Mouse (Mus musculus) right cerebral cortex, adult 18-20 months (tissue): ENCODE measurements around the gene Tprkb.
"Not testable (repeated sequence)": the region's sequence is repeated elsewhere in the genome, so short reads cannot be mapped to it uniquely, and the experiment has no call there.

Experiments used
- DNase-seq: peaks from one replicate; pipeline ENCODE4 v3.0.0; 2022; ENCODE audit warnings: mixed read lengths

Gene Tprkb

DNA sequence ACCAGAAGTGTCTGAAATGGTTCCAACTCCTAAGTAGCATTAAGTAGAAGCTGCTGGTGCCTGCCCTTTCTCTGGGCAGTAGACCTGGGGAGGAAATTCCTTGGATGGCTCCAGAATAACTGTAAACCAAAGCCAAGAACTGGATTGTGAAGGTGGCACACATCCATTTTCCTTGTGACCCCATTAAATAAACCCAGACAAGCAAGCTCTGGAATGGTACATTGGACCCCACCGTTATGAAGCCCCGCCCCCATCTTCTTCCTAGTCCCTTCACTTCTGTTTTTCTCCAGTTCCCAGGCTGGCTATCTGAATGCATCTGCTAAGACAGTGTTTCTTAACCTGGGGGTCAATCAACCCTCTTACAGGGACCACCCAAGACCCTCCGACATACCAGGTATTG, at the start of gene Tprkb:
Gene Tprkb, plus strand, starts transcription at position 279 of the 400 bp plus-strand sequence.
- no peak for DNase-seq

DNA sequence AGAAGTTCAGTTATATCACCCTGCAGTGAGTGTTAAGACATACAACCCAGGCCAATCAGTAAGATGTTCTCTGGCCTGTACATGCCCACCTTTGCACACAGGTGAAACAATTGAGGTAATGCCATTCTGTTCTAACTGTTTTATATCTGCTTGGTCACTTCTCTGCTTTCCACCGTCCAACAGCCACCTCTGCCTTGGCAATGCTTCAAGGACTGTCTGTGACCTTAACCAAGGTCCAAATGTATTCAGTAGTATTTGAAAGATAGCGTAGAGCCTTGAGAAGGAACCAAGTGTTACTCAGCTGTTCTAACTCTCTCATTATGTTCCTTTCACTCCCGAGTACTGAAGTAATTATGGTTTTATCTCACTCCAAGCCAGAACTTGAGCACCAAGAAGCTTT, 49.1 kb upstream of the Tprkb start:
- no peak for DNase-seq

- DNase-seq, result no peak
Measured at GRCm38 (mm10) chr6:85863136-85863535, 48.5 kb upstream of the Tprkb start.

DNA sequence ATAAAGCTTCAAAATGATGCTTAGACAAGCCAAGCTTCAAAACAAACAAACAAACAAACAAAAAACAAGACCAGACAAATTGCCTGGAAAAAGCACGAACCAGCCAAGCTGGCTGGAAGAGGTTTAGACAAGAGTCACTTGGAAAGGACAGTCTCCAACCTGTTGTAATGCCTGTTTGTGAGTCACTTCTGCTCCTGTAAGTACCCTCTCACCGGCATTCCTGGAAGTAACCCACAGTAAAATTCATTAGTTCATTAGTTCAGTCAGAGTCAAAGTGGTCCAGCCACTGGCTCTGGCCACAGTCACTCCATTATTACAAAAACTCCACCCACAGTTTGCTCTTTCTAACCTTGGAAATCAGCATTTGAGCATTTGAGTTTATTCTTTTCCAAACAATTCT, 47.8 kb upstream of the Tprkb start:
- DNase-seq, result no peak

DNA sequence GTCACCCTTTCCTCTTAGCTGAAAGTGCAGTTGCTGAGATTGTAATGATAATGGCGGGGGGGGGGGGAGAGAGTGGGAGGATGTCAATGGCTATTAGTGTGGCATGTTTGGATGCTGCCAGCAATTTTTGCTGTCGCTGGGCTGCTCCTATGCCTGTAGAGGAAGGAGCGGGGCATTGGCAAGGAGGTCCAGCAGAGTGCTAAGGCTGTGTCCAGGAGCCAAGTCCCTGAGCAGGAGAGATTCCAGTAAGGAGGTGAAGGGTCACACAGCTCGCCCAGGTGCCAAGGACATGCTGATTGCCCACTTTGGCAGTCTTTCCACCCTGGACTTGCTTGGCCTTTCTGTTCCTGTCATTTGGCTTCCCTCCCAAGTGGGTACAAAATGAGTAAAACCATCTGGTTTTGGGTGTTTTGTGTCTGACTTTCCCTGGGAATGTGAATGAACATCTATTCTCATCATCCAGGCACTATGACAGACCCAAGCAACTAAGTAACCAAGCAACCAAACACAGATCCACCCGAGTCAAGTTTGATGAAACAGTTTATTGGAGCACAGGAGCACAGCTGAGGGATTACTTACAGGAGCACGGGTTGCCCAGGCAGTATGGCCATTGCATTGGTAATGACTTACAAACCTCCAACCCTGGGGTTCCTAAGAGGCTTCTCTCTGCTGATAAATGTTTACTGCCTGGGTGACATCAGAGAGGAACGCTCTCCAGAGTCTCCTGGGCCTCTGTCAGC, 46.6 kb upstream of the Tprkb start:
- not testable (repeated sequence) for DNase-seq

DNA sequence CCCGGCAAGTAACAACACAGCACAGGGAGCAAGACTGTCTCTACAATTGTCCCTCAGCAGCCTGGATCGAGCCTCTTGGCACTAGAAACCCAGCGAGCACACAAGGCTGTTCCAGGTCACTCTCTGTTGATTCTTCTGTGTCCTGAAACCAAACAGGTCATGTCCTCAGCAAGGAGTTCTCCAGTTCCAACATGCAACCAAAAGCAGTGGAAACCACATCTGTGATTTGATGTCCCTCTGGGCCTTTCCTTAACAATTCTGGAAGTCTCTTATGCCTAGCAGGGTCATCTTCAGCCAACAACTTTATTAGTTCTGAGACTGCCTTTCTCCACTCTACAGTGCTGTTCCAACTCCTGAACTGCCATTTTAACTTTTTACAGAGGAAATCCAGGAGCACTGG, 45.5 kb upstream of the Tprkb start:
- not testable (repeated sequence) for DNase-seq

DNA sequence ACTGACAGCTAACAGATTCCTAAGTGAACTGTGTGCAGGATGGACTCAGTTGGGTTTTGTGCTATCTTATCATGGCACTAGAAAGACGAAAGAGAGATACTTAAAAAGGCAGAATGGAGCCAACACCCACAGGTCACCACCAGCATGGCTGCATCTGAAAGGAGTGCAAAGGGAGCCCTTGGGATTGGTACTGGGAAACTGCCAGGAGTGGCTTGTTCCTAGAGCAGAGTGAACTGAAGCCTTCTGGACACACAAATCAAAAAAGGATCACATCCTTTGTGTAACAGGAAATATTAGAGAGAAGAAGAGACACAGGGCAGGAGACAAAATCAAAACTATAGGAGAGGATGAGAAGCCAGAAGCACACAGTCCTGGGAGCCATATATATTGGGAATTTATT, 44.7 kb upstream of the Tprkb start:
- not testable (repeated sequence) for DNase-seq

DNA sequence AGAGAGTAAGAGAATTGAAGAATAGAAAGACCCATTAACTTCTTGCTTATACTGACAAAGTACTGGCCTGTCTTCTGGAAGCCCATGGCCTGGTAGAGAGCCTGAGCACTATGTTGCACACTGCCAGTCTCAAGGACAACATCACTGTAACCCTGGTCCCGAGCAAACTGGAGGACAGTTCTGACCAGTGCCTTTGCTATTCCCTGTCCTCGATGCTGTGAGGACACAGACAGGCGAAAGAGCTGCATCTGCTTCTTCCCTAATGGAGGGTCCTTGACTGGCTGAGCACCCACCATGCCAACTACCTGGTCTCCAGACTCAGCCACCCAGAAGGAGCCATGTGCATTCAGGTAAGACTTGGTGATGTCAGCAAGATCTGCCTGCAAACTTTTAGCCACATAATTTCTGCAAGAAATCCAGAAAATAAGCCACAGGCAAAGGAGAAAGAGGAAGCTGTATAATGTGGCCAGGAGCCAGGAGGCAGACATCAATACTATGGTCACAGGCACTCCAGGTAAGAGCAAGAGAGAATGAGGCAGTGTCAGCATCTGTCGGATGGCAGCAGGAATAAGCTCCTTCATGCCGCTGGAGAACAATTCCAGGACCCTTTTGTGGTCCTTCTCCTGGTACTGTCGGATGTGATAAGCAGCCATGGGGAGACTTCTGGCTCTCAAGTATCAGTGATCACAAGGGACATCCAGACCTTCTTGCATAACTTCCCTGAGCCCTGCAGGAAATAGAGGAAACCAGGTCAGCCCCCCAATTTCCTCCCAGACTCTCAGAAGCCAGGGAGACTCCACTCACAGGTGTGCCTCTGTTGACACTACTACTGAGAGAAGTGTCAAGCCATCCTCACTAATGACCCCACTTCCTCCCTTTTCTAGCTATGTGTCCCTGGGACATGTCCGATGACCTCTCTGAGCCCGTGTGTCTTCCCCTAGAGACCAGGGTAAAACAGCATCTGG, 43.7 kb upstream of the Tprkb start:
- no peak for DNase-seq

GRCm38 (mm10) chr6:85869006-85869405, 42.7 kb upstream of the Tprkb start, which contains the start of gene Nat8f2:
TSS of gene Nat8f2 (minus strand) at chr6:85869158.
- DNase-seq, result not testable (repeated sequence)

- DNase-seq, result not testable (repeated sequence)
Measured at GRCm38 (mm10) chr6:85883246-85883645, 28.4 kb upstream of the Tprkb start.

GRCm38 (mm10) chr6:85884311-85884710, 27.4 kb upstream of the Tprkb start:
- no peak for DNase-seq

GRCm38 (mm10) chr6:85888961-85889360, 22.7 kb upstream of the Tprkb start:
- no peak for DNase-seq

GRCm38 (mm10) chr6:85895061-85895648, 16.5 kb upstream of the Tprkb start:
- not testable (repeated sequence) for DNase-seq

- DNase-seq, result not testable (repeated sequence)
Measured at GRCm38 (mm10) chr6:85898596-85899475, 12.8 kb upstream of the Tprkb start.

DNA sequence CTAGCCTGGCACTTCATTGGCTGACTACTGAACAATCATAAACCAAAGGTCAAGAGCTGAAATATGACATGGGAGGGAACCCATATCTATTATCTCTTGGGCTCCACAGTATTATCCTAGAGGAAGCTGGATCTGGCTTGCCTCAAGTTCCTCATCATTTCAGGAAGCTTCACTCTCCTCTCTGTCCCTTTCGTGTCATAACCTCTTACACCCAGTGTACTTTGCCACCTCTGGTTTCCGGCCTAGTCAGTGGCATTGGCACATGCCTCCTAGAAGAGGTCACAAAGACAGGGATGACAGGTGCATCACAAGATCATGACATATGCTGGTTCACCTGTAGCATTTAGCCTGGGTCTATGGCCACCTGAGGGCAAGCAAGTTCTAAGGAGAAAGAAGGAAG, 9.4 kb upstream of the Tprkb start:
- DNase-seq, result no peak

- DNase-seq, result peak; percentile 77
Measured at GRCm38 (mm10) chr6:85904642-85905061, 7.0 kb upstream of the Tprkb start, which contains the start of gene Nat8f4. TSS of gene Nat8f4 (minus strand) at chr6:85904884.

DNA sequence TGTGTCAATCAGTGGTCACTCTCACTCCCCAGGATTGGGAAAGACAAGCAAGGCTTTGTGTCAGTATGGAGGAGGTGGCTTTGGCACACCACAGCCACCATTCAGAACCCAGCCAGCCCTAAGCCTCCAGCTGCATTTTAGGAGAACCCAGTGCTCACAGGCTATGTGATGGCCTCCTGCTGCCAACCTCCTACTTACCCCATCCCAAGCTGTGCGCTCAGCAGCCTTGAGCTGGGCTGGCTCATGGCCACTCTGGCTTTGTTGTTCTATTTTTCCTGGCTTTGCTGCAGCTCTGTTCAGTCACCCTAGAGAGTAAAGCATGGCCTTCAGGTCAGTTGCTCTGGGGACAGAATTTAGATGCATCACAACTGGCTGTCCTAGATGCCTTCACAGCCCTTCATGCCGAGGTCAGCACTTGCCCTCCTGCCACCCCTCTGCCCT, 4.7 kb upstream of the Tprkb start:
- DNase-seq, result peak; percentile 78

DNA sequence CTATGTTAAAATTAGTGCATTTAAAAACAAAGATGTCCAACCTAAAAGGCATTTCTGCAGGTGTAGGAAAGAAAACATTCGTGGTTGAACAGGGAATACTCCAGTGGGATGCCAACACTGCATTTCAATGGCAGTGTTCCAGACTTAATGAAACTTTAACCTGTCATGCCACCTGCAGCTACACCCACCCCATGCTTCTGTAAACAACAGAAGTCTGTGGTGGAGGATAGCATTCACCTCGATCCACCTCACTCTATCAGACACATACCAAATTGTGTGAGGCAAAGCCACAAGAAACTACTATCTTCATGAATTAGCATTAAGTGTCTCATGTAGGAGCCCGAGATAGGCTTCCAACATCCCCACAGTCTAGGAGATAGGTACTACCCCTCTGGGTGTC, 3.3 kb upstream of the Tprkb start:
- DNase-seq, result no peak

- no peak for DNase-seq
Measured at GRCm38 (mm10) chr6:85909704-85910103, 2.0 kb upstream of the Tprkb start.

- DNase-seq, result peak; percentile 12
Measured at GRCm38 (mm10) chr6:85915141-85915538, 3.5 kb downstream of the Tprkb start.

GRCm38 (mm10) chr6:85915539-85916513, 4.2 kb downstream of the Tprkb start, which contains the start of gene Nat8f1:
TSS of gene Nat8f1 (minus strand) at chr6:85915687.
- DNase-seq, result peak; percentile 89
